Mouse (Mus musculus) layer of hippocampus, postnatal 36 days (tissue): ENCODE measurements around the gene Prune1. TPM values are rescaled to one million over a fixed set of nuclear protein-coding genes. Genes with fewer than 3 reads are reported as not detected.

Experiments used
- DNase-seq, 2 experiments: peaks; one replicate each; pipeline ENCODE4 v3.0.0; 2022
- total RNA-seq, 2 experiments: library from RNA; stranded (reverse); gene quantifications; 2 replicates each; pipeline ENCODE4 v1.2.3; 2021

Prune1 gene
- 10 to 100 TPM; 19.8 to 22.2 TPM for total RNA-seq

DNA sequence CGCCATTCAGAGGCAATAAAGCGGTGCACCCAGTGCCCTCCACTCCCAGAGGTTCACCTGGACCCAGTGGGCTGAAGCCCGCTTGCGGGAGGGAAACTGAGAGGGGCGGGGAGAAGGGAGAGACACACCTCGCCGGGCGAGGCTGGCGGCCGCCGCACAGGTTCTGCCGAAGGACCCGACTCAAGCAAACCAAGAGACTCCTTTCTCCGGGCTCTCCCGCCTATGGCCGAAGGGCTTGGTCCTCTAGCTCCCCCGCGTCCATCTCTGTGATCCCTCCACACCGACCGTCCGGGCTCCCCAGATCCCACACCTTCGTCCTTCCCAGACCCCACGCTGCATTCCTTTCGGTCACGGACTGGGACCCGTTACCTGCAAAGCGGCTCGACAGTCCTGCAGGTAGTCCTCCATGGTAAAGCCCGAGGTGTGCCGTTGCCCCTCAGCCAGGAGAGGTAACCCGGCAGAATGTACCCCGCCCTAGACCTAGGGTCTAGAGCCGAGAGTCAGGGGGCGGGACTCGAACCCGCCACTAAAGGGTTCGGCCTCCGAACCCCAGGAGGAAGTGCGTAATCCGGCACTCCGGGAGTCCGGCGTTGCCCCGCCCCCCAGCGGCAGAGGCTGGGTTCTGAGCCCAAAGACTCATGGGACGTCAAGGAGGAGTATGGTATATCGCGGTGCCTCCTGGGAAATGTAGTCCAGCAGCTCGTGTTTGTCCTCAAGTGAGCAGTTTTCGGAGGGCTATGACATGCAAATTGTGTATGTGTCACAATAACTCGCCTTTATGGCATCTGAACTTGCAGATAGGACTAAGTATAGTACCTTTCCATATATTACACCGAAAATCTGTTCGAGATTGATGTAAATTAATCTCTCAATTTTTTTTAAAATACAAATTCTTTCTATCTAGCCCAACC is at the start of gene Prune1, which contains the start of gene Mindy1:
Gene Prune1 (minus strand): TSS at position 861 of the 911 bp plus-strand sequence.
Gene Mindy1 (plus strand): TSS at position 130 of the 911 bp plus-strand sequence.
- DNase-seq, result peak; percentile 97 to 98

DNA sequence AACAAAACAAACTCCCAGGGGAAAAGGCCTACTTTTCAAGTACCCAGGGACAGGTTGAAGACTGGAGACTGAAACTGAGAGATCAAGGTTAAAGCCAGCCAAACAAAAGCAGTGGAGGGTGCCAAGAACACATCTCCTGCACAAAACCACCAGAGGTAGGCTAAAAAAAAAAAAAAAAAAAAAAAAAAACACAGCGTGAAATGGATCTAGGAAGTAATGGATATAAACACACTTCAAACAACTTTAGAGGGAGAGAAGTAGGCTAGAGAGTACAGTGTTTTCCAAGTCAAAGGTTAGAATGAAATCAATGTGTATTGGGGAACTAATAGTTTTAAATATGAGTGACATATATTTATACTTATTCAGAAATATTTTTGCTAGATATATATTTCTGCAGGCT is 49.7 kb upstream of the Prune1 start:
- no peak for DNase-seq

DNA sequence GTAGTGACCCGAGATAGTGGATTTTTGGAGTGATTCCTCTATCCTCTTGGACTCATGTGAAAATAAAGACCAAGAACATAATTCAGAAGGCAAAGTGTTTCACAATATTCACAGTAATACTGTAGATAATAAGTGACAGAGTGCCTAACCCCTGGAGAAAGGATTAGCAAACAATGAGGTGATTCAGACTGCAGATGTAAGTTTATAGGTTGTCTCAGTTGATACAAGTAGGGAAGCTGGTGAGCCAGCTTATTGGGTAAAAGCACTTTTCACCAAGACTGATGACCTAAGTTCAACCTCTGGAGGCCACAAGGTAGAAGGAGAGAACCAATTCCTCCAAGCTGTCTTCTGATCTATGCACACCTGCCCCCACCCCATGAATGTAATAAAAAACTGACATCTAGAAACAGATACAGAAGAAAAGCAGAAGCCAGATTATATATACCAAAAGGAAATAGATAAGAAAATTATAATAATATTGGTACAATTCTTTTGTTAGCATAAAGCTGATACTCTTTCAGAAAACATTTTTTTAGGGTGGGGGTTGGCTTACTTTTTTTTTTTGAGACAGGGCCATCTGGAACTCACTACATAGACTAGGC is 47.0 kb upstream of the Prune1 start:
- no peak for DNase-seq

DNA sequence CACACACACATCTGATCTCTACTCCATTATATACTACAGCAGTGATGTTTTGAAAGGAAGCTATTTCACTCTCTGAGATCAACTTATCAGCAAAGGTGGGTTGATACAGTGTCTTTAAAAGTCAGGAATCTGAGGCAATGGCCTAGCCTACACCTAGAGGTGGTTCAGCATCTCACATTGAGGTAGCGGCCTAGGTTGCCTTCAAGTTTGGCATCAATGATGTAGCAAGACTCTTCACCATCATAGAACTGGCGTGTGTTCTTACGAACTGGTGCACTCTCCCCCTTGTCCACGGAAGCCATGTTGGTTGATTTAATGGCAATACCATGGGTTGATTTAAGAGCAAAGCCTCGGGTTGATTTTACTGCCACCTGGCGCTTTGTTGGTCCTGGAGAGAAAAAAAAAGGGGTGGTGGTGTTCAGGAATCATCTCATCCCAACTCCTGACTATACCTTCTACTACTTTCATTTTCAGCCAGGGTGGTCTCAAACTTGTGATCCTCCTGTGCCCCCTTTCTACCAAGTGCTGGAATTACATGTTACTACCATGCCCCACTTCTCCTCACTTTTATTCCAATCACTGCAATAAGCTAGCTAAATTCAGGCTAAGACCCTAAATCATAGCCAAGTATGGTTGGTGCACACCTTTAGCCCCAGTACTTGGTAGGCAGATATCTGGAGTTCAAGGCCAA is 42.7 kb upstream of the Prune1 start:
- no peak for DNase-seq

DNA sequence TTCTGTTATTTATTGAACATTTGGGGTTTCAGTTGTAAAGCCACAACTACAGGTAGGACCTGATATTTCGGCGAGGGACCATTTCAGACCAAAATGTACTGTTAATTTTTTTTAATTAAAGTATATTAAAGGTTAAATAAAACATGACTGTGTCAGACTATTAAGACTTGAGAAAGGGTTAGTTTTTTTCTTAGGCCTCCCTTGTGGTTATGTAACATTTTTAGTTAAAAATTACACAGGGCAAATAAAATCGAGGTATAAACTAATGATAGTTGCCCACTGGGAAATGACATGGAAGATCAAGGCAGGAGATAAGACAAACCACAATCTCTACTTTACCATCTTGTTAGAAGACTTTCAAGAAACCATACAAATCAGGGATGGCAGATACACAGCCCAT is 41.6 kb upstream of the Prune1 start:
- DNase-seq, result no peak

DNA sequence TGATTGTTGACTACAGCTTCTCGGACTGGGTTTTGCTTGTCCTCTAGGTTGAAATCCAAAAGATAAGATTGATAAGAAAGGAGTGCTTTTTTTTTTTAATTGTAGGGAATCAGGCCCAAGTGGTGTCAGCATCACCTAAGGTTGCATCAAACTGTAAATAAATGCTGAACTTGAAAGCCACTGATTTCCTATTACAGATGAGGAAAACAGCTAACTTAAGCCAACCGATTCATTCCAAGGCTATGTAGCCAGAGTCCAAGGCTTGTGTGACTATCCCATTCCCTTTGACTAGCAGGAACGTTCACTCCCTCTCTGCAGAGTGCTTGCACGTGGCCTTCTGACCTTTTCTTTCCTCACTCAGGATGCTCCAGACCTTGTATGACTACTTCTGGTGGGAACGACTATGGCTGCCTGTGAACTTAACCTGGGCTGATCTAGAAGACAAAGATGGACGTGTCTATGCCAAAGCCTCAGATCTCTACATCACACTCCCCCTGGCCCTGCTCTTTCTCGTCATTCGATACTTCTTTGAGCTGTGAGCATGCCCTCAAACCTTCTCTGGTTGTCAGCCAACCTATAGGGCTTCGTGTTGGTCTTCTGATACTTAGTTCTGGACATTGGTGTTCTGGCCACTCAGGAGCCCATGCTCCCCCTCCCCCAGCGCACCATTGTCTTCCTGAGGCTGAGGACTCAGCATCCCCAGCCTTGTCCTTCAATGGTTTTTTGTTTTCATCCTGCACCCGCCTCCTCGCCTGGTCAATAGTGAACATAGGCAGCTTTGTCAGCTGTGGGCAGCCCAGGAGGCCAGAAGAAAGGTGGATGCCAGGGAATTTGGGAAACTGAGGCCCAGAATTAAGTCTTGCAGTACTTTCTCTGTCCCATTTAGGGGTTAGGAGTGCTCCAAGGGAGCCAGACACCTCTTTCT is 38.1 kb upstream of the Prune1 start:
- peak in 1 of 2 experiments; percentile 45 for DNase-seq

DNA sequence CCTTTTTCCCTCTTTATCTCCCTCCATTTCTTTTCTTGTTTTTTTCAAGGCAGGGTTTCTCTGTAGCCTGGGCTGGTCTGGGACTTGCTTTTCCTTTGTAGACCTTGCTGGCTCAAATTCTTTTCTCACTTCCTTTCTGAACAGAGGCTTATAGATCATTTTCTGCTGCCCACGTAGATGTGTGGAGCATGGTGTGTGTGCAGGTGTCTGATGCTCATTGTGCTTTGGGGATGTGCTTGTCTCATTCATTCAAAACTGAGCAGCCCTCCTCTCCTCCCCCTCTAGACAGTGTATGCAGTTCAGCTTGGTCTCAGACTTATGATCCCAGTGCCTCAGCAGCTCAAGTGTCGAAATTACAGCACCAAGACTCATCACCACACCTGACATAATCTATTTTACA is 37.2 kb upstream of the Prune1 start:
- DNase-seq, result no peak

DNA sequence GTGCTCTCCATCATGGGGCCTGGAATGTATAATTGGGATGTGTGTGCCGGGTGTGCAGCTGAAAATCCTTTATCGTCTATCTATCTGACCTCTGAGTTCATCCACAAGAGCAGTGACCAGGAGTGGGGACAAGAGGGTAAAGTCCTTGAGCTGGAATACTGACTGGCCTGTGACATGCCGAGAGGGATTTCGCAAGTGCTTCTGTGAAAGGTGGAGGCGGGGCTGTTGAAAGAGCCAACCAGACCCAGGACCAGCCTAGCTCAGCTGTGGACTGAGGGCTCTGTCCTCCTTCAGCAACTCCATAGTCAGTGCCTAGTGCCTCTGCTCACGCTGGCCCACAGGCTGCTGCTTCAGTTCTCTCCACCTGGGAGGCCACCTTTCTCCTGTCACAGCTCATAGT is 36.7 kb upstream of the Prune1 start:
- DNase-seq, result peak in 1 of 2 experiments; percentile 19

DNA sequence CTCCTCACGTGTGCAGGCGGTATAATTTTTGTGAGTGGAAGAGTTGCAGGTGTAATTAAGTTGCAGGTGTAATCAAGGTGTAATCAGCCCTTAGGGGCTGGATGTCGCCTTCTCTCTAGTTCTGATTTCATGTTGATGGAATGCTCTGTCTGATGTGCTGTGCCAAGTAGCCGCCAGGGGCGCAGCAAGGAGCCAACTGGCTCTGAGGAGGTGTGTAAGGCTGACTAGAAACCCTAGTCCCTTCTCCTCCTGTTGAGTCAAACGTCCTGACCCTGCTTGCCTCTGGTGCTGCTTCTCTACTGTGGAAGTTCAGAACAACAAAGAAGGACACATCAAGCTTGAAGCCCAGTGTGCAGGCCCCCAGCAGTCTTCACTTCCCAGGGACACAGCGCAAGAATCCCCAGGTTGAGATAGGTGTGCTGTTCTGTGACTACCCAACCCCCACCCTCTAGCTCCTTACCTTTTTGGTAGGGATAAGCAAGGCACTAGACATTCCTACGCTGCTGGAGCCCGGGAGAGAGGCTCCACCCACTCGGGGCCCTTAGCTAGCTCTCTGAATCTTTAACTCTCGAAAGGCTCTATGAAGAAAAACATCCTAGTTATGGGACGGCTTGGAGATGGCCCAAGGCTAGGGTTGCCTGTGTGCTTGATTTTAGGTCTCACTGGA is 35.7 kb upstream of the Prune1 start:
- peak; percentile 19 to 35 for DNase-seq

DNA sequence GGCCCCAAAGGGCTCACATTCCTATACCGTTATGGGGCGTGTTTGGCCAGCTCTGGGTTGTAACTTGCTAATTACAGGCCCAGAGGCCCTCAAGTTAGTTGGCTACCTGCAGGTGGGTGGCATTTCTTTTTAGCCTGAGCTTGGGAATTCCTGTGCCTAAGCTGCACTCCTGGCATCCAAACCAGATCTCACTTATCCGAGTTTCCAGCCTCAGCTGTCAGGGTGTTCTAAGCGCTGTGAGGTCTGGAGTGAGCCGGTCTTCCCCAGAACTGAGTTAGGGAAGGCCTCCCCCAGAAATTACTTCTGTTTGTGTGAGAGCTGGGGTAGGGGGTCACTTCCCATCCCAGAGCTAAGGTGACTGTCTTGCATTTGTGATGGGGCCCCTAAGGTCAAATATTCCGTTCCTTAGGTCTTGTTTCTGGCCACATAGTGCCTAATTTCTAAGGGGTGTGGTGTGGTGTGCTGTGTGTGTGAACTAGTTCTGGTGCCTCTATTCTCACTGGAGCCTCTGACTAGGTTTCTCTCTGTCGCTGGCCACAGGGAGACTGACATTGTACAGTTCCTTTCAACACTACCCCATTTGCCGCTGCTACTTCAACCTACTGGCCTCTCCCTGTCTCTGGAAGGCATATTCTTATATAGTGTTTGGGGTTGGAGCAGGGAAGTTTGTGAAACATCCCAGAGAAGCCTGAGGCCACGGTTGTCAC is 34.1 kb upstream of the Prune1 start:
- DNase-seq, result no peak

DNA sequence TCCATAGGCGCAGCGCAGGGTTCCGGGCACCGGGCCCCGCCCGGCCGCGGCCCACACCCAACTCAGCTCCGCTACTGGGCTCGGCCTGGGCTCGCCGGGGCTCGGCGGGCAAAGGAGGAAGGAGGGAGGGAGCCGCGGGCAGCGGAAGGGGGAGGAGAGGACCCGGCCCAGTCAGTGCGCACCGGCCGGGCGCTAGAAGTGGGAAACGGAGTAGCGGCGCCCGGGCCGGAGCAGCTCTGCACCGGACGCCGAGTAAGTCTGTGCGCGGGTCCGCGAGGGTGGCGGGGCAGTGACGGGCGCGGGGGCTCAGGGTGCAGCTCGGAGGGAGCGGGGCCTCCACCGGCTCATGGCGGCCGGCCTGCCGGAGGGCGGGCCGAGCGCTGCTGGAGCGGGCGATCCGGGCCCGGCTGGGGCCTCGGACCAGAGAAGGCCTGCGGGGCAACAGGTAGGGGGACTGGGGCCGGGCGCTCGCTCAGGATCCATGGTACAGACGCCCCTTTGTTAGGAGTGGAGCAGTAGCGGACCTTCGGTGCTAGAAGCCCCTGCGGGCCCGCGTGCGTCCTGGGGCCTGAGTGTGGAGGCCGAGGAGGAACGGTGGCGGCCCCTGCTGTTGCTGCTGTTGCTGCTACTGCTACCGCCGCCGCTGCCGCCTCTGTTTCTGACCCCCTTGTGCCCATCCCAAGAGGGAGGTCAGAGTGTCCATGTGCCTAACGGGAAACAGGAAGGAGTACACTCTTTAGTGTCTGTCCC is 33.4 kb upstream of the Prune1 start:
- DNase-seq, result peak; percentile 73 to 74

DNA sequence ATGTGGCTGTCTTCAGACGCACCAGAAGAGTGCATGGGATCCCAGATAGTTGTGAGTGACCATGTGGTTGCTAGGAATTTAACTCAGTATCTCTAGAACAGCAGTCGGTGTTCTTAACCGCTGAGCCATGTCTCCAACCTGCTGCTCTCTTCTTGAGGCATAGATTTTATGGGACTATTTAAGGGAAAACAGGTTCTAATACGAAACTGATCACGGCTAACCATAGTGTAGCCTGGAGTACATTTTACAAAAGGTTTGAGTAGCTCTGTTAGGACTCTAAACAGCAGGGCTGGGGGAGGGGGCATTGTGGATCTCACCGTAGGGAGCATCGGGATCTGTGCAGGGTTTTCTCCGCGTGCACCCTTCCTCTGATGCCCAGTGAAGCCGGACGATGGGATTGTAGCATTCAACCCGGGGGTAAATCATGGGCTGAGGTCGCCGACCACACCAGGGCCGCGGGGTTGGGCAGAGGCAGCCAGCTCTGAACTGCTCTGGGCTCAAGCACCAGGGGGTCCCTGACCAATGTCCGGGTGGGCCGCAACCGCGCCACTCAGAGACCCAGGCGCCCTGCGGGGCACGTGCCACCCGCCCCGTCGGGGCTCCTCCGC is 32.7 kb upstream of the Prune1 start, which contains the start of gene Cers2:
Gene Cers2 (plus strand): TSS at position 306 of the 608 bp plus-strand sequence.
- no peak for DNase-seq

DNA sequence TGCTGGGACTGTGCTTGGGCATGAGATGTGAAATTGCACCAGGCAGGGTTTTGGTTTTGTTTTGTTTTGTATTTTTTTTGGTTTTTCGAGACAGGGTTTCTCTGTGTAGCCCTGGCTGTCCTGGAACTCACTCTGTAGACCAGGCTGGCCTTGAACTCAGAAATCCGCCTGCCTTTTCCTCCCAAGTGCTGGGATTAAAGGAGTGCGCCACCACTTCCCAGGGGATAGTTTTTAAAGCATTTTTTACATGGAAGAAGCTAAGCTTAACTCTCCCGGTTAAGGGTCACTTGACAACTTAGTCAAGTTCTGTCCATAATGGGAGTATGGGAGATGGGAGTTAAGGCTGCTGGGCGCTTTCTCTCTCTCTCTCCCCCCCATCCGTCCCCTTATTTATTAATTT is 32.2 kb upstream of the Prune1 start:
- DNase-seq, result no peak

DNA sequence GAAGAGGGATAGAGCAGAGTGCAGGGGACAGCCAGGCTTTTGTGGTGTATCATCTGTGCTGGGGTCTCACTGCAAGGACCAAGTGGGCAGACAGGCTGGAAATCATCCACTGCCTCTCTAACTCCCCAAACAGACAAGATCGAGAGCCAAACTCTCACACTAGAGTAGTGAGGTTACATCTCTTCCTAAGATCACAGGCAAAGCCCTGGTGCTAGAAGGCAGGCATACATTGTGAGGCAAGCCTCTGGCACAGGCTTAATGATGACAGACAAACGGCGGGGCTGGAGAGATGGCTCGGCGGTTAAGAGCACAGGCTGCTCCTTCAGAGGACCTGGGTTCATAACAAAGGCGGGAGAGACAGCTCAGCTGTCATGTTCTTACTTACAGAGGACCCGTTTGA is 31.6 kb upstream of the Prune1 start:
- DNase-seq, result no peak

DNA sequence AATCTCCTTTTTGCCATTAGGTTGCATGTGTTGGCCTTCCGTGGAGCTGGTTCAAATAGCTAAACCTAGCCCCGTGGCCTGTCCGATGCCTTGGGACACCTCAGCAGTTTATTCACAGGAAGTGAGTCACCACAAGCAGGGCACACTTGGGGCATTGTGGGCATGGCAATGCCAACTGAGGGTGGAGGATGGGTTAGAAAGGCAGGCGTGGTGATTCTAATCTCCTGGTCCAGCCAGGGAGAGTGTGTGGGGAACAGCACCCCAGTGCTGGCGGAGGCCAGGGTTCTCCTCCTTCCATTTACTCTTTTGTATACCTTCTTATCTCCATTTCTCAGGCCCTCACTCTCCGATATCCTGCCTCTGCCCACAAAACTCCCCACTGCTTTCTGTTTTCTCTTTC is 30.7 kb upstream of the Prune1 start:
- DNase-seq, result no peak

DNA sequence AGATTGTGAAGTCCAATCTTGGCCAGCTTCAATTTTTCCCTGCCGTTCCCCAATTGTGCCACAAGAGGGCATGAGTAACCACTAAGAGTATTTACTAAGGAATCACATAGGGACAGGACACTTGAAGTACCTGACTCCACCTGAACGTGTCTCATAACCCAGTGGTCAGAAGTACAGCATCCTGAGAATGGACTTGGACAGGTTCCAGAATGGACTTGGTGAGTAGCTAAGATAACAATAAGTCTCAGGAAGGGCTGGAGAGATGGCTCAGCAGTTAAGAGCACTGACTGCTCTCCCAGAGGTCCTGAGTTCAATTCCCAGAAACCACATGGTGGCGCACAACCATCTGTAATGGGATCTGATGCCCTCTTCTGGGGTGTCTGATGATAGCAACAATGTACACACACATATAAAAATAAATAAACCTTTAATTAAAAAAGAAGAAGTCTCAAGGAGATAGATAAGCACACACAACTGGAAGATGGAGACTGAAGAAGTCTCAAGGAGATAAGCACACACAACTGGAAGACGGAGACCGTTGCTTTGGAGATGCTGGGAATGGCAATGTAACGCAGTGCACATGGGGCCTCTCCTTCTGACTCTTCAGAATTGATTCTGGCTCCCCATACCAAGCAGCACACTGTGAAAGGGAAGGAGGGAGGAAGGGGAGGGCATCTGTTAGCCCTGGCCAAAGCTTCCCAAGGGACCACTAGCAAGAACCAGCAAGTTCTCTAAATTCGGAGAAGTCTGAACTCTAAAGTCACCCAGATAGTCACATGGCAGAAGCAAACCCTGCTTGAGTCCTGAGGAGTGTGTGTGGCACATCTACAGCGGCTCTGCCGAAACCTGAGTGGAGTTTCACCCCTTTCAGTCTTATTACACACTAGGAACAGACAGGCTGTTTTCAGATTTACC is 29.3 kb upstream of the Prune1 start:
- DNase-seq, result peak in 1 of 2 experiments; percentile 30

DNA sequence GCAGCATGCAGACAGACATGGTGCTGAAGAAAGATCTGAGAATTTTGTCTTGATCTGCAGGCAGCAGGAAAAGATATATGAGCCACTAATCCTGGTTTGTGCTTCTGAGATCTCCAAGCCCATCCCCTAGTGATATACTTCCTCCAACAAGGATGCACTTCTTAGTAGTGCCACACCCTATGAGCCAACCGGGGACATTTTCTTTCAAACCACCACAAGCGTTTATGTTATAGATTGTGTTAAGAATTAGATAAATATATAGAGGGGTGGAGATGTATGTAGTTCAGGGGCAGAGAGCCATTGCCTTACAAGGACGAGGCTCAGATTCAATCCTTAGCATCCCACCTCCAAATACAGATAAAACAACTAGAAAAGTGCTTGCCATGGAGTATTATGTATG is 28.6 kb upstream of the Prune1 start:
- no peak for DNase-seq

DNA sequence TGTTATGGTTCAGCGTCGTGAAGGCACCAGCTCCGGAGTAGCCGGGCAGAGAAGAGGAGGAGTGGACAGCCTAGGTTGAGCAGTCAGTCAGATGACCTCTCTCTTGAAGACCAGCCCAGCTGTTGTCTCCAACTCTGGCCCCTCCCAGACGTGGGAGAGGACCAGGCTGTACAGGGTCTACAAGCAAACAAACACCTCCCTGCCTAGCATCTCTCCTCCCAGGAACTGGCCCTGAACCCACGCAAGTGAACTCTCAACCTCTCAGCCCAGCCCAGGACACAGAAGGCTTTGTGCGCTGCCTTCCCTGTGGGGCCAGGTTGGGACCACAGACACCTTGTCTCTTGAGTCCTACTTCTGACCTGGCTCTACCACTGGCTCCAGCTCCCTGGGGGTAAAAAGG is 25.2 kb upstream of the Prune1 start, which contains the start of gene Anxa9:
Gene Anxa9 (minus strand): TSS at position 77 of the 400 bp plus-strand sequence.
- DNase-seq, result no peak
